Mouse (Mus musculus) ES-E14 (cell line): ENCODE measurements around the gene Carm1. TPM values are rescaled to one million over a fixed set of nuclear protein-coding genes. Genes with fewer than 3 reads are reported as not detected.

Experiments
- DNase-seq: peaks from one replicate; pipeline ENCODE4 v3.0.0-alpha.2; 2013; ENCODE audit warnings: low read depth, low spot score
- H3K27ac ChIP-seq: 2 replicates; pipeline ENCODE4 v1.5.1; 2012; ENCODE audit warnings: low read depth, mild to moderate bottlenecking, low read length, moderate library complexity, mixed read lengths; ENCODE audit not compliant: poor library complexity, insufficient read depth, severe bottlenecking
- H3K36me3 ChIP-seq: 2 replicates; pipeline ENCODE4 v1.6.1; 2012; ENCODE audit warnings: mild to moderate bottlenecking, low read length, moderate library complexity, mixed read lengths; ENCODE audit not compliant: control insufficient read depth, poor library complexity, insufficient read depth, severe bottlenecking
- H3K4me1 ChIP-seq, 2 experiments: fragments of 150-350 bp in 1 of 2; sonication (generic) in 1 of 2; 2 replicates each; pipeline ENCODE4 v1.6.1; 2012; ENCODE audit warnings: low read length in 2 of 2, mild to moderate bottlenecking in 1 of 2, mixed read lengths in 1 of 2; ENCODE audit not compliant: control insufficient read depth in 2 of 2, insufficient read depth in 2 of 2, poor library complexity in 1 of 2
- H3K4me3 ChIP-seq, 2 experiments: fragments of 150-350 bp in 1 of 2; sonication (generic) in 1 of 2; 2 replicates each; pipeline ENCODE4 v1.5.1; 2012; ENCODE audit warnings: low read length in 2 of 2, low read depth in 1 of 2, mild to moderate bottlenecking in 1 of 2, mixed read lengths in 1 of 2; ENCODE audit not compliant: insufficient read depth in 1 of 2, poor library complexity in 1 of 2, severe bottlenecking in 1 of 2
- H3K9ac ChIP-seq: 2 replicates; pipeline ENCODE4 v1.6.1; 2012; ENCODE audit warnings: low read depth, mild to moderate bottlenecking, low read length, mixed read lengths; ENCODE audit not compliant: poor library complexity, insufficient read depth, severe bottlenecking
- H3K9me3 ChIP-seq: fragments of 150-350 bp; sonication (generic); 2 replicates; pipeline ENCODE4 v1.6.1; 2012; ENCODE audit warnings: low read depth, mild to moderate bottlenecking, low read length; ENCODE audit not compliant: control insufficient read depth, insufficient read depth
- CHD2 ChIP-seq: IDR thresholded peaks from 2 replicates; pipeline ENCODE4 v1.6.1; 2014; ENCODE audit warnings: mild to moderate bottlenecking, low read depth, low read length, inconsistent platforms
- HCFC1 ChIP-seq: IDR thresholded peaks from 2 replicates; pipeline ENCODE4 v1.6.1; 2012; ENCODE audit warnings: low read length, inconsistent platforms, borderline replicate concordance; ENCODE audit not compliant: insufficient read depth
- MAFK ChIP-seq: IDR thresholded peaks from 2 replicates; pipeline ENCODE4 v1.6.1; 2014; ENCODE audit warnings: mild to moderate bottlenecking, low read depth, low read length, inconsistent platforms; ENCODE audit not compliant: insufficient read depth
- ZC3H11A ChIP-seq: IDR thresholded peaks from 2 replicates; pipeline ENCODE4 v1.6.1; 2012; ENCODE audit warnings: low read depth, mild to moderate bottlenecking, inconsistent platforms, low read length, borderline replicate concordance
- ZNF384 ChIP-seq: IDR thresholded peaks from 2 replicates; pipeline ENCODE4 v1.6.1; 2012; ENCODE audit warnings: low read depth, low read length, inconsistent platforms
- in situ Hi-C, 2 experiments: fragments of 600-800 bp; cut with MboI; formaldehyde crosslinking; loops; one replicate each; pipeline ENCODE4 v1.15.1; 2025; ENCODE audit warnings: low sequenced_read_pairs in 2 of 2, inconsistent platforms in 1 of 2; ENCODE audit not compliant: unreplicated experiment in 2 of 2
- total RNA-seq: library from RNA; depleted of rRNA; stranded (reverse); fragments of 300-350 nt; gene quantifications from 2 replicates; pipeline ENCODE4 v1.2.3, GENCODE M21; 2012

Carm1 gene
- total RNA-seq, 1 experiment = 60.0 TPM

- Histone ChIP-seq H3K27ac (no peak overlapping the region), H3K9ac (no peak overlapping the region), H3K4me3 (no peak overlapping the region), H3K36me3 (no peaks in the 10 kb centered on the region), H3K9me3 (no peaks in the 10 kb centered on the region), H3K4me1 (no peaks in the 10 kb centered on the region; a peak in 1 of 4 replicates)
- in situ Hi-C loops = no loop called here
- TF ChIP-seq HCFC1 = no peak
- no peak for TF ChIP-seq MAFK
- TF ChIP-seq ZNF384 = no peak
- TF ChIP-seq ZC3H11A = no peak
- no peak for TF ChIP-seq CHD2
- no peak for DNase-seq
Measured at GRCm38 (mm10) chr9:21626571-21626970, 79.9 kb downstream of the Carm1 start.

DNA sequence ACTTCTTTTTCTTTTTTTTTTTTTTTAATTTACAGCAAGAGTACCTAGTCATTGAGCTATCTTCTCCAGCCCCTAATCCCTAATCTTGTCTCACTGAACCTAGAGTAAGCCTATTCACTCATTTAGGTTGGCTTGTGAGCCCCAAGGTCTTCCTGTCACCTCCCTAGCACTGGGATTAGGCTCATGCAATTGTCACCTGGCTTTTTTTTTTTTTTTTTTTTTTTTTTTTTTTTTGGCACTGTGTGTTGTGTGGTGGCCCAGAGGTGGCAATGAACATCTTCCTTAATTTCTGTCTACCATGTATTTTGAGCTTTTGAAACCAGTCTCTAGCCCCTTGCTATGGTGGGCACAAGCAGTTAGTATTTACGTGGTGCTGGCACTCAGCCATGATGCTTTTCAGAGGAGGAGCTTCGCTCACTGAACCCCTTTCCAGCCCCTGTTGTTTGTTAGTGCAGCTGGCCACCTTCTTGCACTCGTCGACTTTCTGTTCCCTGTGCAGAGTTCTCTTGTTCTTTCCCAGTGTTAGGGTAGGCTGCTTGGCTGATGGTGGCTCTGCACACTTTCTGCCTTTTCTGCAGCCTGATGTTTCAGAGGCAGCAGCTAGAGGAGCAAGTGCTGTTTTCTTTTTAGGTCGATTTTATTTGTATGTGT, 80.6 kb downstream of the Carm1 start:
- Histone ChIP-seq H3K36me3 (no peaks in the 10 kb centered on the region), H3K27ac (no peak overlapping the region), H3K9me3 (no peaks in the 10 kb centered on the region), H3K9ac (no peak overlapping the region), H3K4me1 (no peaks in the 10 kb centered on the region; a peak in 1 of 4 replicates), H3K4me3 (no peak overlapping the region)
- no peak for DNase-seq
- in situ Hi-C loops = no loop called here
- TF ChIP-seq HCFC1 (no peak), ZNF384 (peak; percentile 66; the same call in 1 of the 2 replicates), MAFK (no peak)

DNA sequence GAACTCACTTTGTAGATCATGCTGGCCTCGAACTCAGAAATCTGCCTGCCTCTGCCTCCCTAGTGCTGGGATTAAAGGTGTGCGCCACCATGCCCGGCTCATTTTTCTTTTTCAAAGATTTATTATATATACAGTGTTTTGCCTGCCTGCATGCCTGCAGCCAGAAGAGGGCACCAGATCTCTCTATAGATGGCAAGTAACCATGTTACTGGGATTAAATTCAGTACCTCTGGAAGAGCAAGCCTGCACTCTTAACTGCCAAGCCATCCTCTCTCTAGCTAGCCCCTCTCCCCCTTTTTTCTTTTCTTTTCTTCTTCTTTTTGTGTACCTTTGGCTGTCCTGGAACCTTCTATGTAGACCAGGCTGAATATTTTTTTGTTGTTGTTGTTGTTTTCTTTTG, 84.0 kb downstream of the Carm1 start:
- in situ Hi-C loops = no loop called here
- Histone ChIP-seq H3K4me1 (peaks cover 0 to 3% of the 10 kb centered on the region in 2 experiments; a peak in 1 of 4 replicates), H3K36me3 (peaks cover 28% of the 10 kb centered on the region), H3K27ac (no peak overlapping the region), H3K4me3 (no peak overlapping the region), H3K9me3 (no peaks in the 10 kb centered on the region), H3K9ac (no peak overlapping the region)
- DNase-seq = peak; percentile 13
- TF ChIP-seq HCFC1 (no peak), ZNF384 (no peak), CHD2 (no peak), ZC3H11A (no peak), MAFK (no peak)

DNA sequence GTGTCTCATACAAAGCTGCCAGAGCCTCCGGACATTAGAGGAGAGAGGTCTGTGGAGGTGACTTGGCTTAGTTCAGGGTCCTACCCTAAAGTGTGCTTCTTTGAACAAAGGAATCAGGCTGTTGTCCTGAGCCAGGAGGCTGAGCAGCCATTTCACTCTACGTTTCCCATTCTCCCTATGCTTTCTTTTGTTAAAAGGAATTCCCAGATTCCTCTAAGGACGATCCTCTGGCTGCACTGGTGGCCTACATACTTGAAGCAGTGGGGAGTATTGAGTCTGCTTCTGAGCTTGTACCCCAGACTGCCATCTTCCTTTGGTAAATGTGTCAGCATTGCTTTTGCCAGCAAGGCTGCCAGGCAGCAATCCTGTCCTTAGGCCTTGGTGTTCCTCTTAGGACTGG, 86.4 kb downstream of the Carm1 start:
- H3K9me3 ChIP-seq = no peaks in the 10 kb centered on the region
- no peak overlapping the region for H3K9ac ChIP-seq
- no peak for DNase-seq
- peaks cover 0 to 3% of the 10 kb centered on the region in 2 experiments; a peak in 1 of 4 replicates for H3K4me1 ChIP-seq
- TF ChIP-seq HCFC1 (no peak), ZNF384 (no peak)
- H3K36me3 ChIP-seq = peaks cover 41% of the 10 kb centered on the region
- no peak overlapping the region for H3K4me3 ChIP-seq
- in situ Hi-C loops = no loop called here
- H3K27ac ChIP-seq = no peak overlapping the region

- Histone ChIP-seq H3K4me3 (no peak overlapping the region), H3K27ac (no peak overlapping the region), H3K9ac (no peak overlapping the region), H3K4me1 (0 out of 4 replicates have a peak, but pooled peaks cover 0 to 3% of the 10 kb centered on the region in 2 experiments), H3K9me3 (no peaks in the 10 kb centered on the region), H3K36me3 (peaks cover 55% of the 10 kb centered on the region)
- in situ Hi-C loops = no loop called here
- no peak for TF ChIP-seq CHD2
- DNase-seq = no peak
Measured at GRCm38 (mm10) chr9:21635639-21636038, 88.9 kb downstream of the Carm1 start.
